Mouse (Mus musculus) E14TG2a.4 (cell line): ENCODE data around the gene Srp68.

Experiments
- CTCF ChIP-seq: conservative IDR thresholded peaks from 2 replicates; pipeline ENCODE4 v1.5.1; 2014; ENCODE audit warnings: low read length
- NANOG ChIP-seq: IDR thresholded peaks from 2 replicates; pipeline ENCODE4 v1.6.1; 2014; ENCODE audit warnings: borderline replicate concordance, low read length, mixed read lengths

DNA sequence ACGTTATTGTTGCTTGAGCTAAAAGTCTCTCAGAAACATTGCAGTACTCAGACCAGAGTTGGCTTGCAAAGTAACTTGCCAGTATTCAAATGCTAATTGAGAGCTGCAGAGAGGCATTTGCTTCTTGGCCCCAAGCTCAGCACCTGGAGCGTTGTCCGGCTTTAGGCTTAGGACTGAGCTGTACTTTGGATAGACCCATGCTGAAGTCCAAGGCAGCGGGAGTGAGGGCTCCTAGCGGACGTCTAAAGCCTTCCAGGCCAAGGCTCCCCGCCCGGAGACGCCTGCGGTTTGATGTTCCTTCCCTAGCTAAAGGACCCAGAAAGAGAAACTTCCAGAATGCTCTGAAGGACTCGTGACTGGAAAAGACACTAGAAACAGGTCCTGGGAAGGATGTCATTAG is 8.1 kb upstream of the Srp68 start:
- TF ChIP-seq CTCF (no peak), NANOG (peak; percentile 11; the same call in 1 of the 2 replicates)
